Mouse (Mus musculus): Measurements from ENCODE around the gene Hcn4. TPM values are rescaled to one million over a fixed set of nuclear protein-coding genes. Genes with fewer than 3 reads are reported as not detected.

The Hcn4 gene
- not detected for polyA plus RNA-seq (2014; fragmentation: Illumina TruSeq; extraction: RNeasy Lipid Tissue Mini Kit (QIAGEN cat#74804); ENCODE audit: low read depth, low replicate concordance)

DNA sequence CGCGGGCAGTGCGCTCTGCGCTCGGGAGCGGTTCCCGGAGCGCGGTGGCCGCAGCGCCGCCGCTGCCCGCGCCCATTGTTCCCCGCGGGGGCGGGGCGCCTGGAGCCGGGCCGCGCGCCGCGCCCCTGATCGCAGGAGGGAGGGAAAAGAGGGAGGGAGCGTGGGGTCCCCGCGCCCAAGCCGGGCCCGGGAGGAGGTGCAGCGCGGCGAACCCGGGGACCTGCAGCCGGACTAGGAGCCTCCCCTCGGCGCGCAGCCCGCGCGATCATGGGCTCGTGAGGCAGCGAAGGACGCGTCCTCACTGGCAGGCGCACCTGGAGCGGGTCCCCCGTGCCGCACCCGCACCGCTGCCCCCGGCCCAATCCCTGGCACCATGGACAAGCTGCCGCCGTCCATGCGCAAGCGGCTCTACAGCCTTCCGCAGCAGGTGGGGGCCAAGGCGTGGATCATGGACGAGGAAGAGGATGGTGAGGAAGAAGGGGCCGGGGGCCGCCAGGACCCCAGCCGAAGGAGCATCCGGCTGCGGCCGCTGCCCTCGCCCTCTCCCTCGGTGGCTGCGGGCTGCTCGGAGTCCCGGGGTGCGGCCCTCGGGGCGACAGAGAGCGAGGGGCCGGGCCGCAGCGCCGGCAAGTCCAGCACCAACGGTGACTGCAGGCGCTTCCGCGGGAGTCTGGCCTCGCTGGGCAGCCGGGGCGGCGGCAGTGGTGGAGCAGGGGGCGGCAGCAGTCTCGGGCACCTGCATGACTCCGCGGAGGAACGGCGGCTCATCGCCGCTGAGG is at the start of gene Hcn4:
Hcn4 (plus strand) TSS at position 274 of the 779 bp plus-strand sequence.

Other genes starting within 250 kb of the Hcn4 start
- 758 TPM for gene Nptn, start 241.2 kb upstream of the Hcn4 start, polyA plus RNA-seq (2014; fragmentation: Illumina TruSeq; extraction: RNeasy Lipid Tissue Mini Kit (QIAGEN cat#74804); ENCODE audit: low read depth, low replicate concordance)
- not detected for gene Rec114, start 79.4 kb upstream of the Hcn4 start, polyA plus RNA-seq (2014; fragmentation: Illumina TruSeq; extraction: RNeasy Lipid Tissue Mini Kit (QIAGEN cat#74804); ENCODE audit: low read depth, low replicate concordance)
- 34.5 TPM for gene Neo1, start 213.0 kb downstream of the Hcn4 start, polyA plus RNA-seq (2014; fragmentation: Illumina TruSeq; extraction: RNeasy Lipid Tissue Mini Kit (QIAGEN cat#74804); ENCODE audit: low read depth, low replicate concordance)

Data from kidney, adult 10 weeks (tissue).